Mouse (Mus musculus) gastrocnemius, postnatal 14 days (tissue): ENCODE data around the gene Phf21a. TPM values are rescaled to one million over a fixed set of nuclear protein-coding genes. Genes with fewer than 3 reads are reported as not detected.

Source experiments
- DNase-seq: peaks from one replicate; pipeline ENCODE4 v3.0.0; 2021; ENCODE audit warnings: mixed read lengths
- intact Hi-C: fragments of 180-260 bp; cut with DNase I; formaldehyde crosslinking; loops from one replicate; pipeline ENCODE4 v1.15.1; 2025; ENCODE audit warnings: low total_unique reads
- total RNA-seq, 2 experiments: library from RNA; stranded (reverse); gene quantifications; 2 replicates each; pipeline ENCODE4 v1.2.3; 2021

The Phf21a gene
- total RNA-seq, 2 experiments from 2014 or later = 19.5 to 21.2 TPM

GRCm38 (mm10) chr2:92370821-92371805 is 278.2 kb downstream of the Phf21a start:
- intact Hi-C loops = loop anchor here (5.0 kb wide), 1 partner anchor 66 kb away; no protein-coding TSS in a partner anchor
- no peak for DNase-seq

- intact Hi-C loops = loop anchor here (5.0 kb wide), 1 partner anchor 65 kb away; no protein-coding TSS in a partner anchor
- DNase-seq = no peak
Measured at GRCm38 (mm10) chr2:92371971-92372690, 279.2 kb downstream of the Phf21a start.

- DNase-seq = no peak
- intact Hi-C loops = loop anchor here (5.0 kb wide), 1 partner anchor 64 kb away; no protein-coding TSS in a partner anchor
Measured at GRCm38 (mm10) chr2:92372767-92373436, 280.0 kb downstream of the Phf21a start.

GRCm38 (mm10) chr2:92373437-92373813 is 280.5 kb downstream of the Phf21a start:
- no peak for DNase-seq

GRCm38 (mm10) chr2:92374514-92374913 is 281.6 kb downstream of the Phf21a start, which contains the start of the genes Pex16 and Large2:
Gene Pex16 (plus strand): TSS chr2:92374676.
Gene Large2 (minus strand): TSS chr2:92374869.
- DNase-seq = no peak
- intact Hi-C loops = loop anchor here (5.0 kb wide), 1 partner anchor 63 kb away; no protein-coding TSS in a partner anchor

More at GRCm38 (mm10) chr2:92373437-92373813, 280.5 kb downstream of the Phf21a start:
- intact Hi-C loops = loop anchor here (5.0 kb wide), 1 partner anchor 64 kb away; no protein-coding TSS in a partner anchor

GRCm38 (mm10) chr2:92375099-92375623 is 282.2 kb downstream of the Phf21a start:
- DNase-seq = peak; percentile 96

GRCm38 (mm10) chr2:92375788-92376187 is 282.9 kb downstream of the Phf21a start:
- no peak for DNase-seq
- intact Hi-C loops = no loop called here

More at GRCm38 (mm10) chr2:92375099-92375623, 282.2 kb downstream of the Phf21a start:
- intact Hi-C loops = no loop called here

GRCm38 (mm10) chr2:92376300-92376699 is 283.4 kb downstream of the Phf21a start:
- intact Hi-C loops = no loop called here
- no peak for DNase-seq

GRCm38 (mm10) chr2:92377320-92377719 is 284.4 kb downstream of the Phf21a start:
- no peak for DNase-seq
- intact Hi-C loops = no loop called here

- intact Hi-C loops = no loop called here
Measured at GRCm38 (mm10) chr2:92379783-92380494, 287.0 kb downstream of the Phf21a start.

GRCm38 (mm10) chr2:92380495-92381050 is 287.7 kb downstream of the Phf21a start:
- DNase-seq = no peak
- intact Hi-C loops = no loop called here

More at GRCm38 (mm10) chr2:92379783-92380494, 287.0 kb downstream of the Phf21a start:
- DNase-seq = no peak

GRCm38 (mm10) chr2:92381161-92381560 is 288.2 kb downstream of the Phf21a start:
- intact Hi-C loops = no loop called here
- no peak for DNase-seq

GRCm38 (mm10) chr2:92381901-92382588 is 289.1 kb downstream of the Phf21a start, which contains the start of gene 1700029I15Rik:
Gene 1700029I15Rik (plus strand): TSS chr2:92382538.
- no peak for DNase-seq

GRCm38 (mm10) chr2:92382759-92383158 is 289.8 kb downstream of the Phf21a start:
- DNase-seq = no peak
- intact Hi-C loops = no loop called here

More at GRCm38 (mm10) chr2:92381901-92382588, 289.1 kb downstream of the Phf21a start, which contains the start of gene 1700029I15Rik:
- intact Hi-C loops = no loop called here

GRCm38 (mm10) chr2:92384101-92384500 is 291.2 kb downstream of the Phf21a start:
- intact Hi-C loops = no loop called here
- no peak for DNase-seq

GRCm38 (mm10) chr2:92385113-92386051 is 292.5 kb downstream of the Phf21a start:
- DNase-seq = no peak
- intact Hi-C loops = no loop called here
